Mouse (Mus musculus): ENCODE results near the gene Dbf4. TPM values are rescaled to one million over a fixed set of nuclear protein-coding genes. Genes with fewer than 3 reads are reported as not detected.

Dbf4 gene
- polyA plus RNA-seq (2012; rRNA removed), result 2.4 and 2.5 TPM in 2 replicates

DNA sequence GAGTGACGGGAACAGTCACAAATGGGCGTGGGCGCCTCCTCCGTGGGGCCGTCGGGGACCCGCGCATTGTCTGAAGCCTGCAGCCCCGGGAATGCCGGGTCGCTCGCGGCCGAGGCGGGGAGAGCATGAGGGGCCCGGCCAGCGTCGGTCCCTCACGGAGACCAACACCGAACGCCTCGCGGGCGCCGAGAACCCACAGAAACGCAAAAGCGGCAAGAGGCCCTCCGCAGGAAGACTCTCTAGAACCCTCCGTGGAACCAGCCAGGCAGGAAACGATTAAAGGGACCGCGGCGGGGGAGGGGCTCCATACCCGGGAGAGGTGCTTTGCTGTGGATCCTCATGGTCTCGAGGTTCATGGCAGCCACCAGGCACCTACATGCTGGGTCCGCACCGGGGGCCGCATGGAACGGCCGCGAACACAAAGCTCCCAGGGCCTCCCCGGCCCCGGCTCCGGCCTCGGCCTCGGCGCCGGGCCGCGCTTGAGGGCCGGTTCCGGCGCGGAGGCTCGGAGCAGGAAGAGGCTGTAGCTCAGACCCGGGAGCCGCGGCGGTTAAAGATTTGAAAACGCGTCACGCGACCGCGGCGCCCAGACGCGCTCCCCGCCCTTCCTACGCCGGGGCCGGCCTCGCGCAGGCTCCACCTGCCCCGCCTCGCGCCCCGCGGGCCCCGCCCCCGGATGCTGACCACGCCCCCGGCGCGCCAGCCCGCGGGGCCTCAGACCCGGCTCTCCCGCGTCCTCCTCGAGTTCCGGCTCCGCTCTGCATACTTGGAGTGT is at the start of gene Dbf4, which contains the start of gene Slc25a40:
Dbf4 (minus strand) TSS at position 560 of the 775 bp plus-strand sequence.
Slc25a40 (plus strand) TSS at position 694 of the 775 bp plus-strand sequence.
- peak within 1 kb of the TSS; percentile 83 for H3K4me3 ChIP-seq (ENCODE audit: insufficient read depth, low read length)
- H3K27ac ChIP-seq (ENCODE audit: insufficient read depth, low read length), result no peak within 1 kb of the TSS
- H3K4me1 ChIP-seq (ENCODE audit: control insufficient read depth, insufficient read depth, low read length), result no peaks in the 10 kb centered on the region
- 0 out of 2 replicates have a peak, but pooled peaks have one; percentile 26 for TF ChIP-seq POLR2A (IDR thresholded peaks at IDR 0.05; ENCODE audit: extremely low read depth, insufficient read depth, low read length)
- no peak for TF ChIP-seq CTCF (IDR thresholded peaks at IDR 0.05; ENCODE audit: extremely low read depth, insufficient read depth, low read length)

DNA sequence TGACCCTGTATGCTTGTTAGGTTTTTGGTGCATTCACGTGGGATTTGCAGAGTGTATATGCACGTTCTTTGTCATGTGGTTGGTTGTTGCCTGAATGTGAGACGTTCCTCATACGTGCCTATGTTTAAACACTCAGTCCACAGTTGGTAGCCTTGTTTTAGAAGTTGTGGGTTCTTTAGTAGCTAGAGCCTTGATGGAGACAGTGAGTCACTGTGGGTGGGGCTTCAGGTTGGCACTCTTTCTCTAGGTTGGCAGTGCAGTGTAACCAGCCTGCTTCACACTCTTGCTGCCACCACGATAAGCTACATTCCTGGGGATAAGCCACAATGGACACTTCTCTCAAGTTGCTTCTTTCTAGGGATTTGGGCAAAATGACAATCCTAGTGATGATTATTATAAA is 34.0 kb upstream of the Dbf4 start:
- Histone ChIP-seq H3K27ac (ENCODE audit: insufficient read depth, low read length) (no peak overlapping the region), H3K4me3 (ENCODE audit: insufficient read depth, low read length) (no peak overlapping the region), H3K4me1 (ENCODE audit: control insufficient read depth, insufficient read depth, low read length) (no peaks in the 10 kb centered on the region)
- no peak for TF ChIP-seq POLR2A (IDR thresholded peaks at IDR 0.05; ENCODE audit: extremely low read depth, insufficient read depth, low read length)
- no peak for TF ChIP-seq CTCF (IDR thresholded peaks at IDR 0.05; ENCODE audit: extremely low read depth, insufficient read depth, low read length)

DNA sequence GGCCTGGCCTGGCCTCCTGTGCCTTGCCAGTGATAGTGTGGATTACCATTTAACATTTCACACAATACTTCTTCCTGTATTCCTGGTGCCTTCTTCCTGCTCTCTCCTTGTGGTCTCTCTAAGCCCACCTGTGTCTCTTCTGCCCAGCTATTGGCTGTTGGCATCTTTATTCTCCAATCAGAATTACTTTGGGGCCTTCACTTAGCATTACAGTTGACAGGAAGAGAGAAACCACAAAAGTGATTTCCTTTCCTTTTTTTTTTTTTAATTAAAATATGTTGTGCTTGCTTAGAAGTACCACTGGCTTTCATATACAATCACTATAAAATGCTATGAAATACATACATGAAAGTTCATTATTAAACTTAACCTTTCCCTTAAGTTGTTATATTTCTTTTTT is 33.0 kb upstream of the Dbf4 start:
- no peak overlapping the region for H3K27ac ChIP-seq (ENCODE audit: insufficient read depth, low read length)
- TF ChIP-seq POLR2A (IDR thresholded peaks at IDR 0.05; ENCODE audit: extremely low read depth, insufficient read depth, low read length) (no peak), CTCF (IDR thresholded peaks at IDR 0.05; ENCODE audit: extremely low read depth, insufficient read depth, low read length) (no peak)

DNA sequence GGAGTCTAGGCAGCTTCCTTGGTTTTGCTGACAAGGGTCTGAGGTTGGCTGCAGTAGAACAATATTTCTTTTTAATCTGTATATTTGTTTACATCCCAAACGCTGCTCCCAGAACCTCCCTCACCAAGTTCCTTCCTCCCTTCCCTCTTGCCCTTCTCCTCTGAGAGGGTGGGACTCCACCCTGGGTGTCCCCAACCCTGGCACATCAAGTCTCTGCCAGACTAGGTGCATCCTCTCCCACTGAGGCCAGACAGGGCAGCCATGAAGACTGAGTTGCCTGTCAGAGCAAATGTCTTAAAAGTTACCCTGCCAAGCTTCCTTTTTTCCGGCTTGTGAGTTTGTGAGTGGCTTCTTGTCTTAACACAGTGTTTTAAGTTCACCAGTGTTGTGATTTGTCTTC is 16.6 kb upstream of the Dbf4 start:
- Histone ChIP-seq H3K4me1 (ENCODE audit: control insufficient read depth, insufficient read depth, low read length) (no peaks in the 10 kb centered on the region), H3K27ac (ENCODE audit: insufficient read depth, low read length) (no peak overlapping the region), H3K4me3 (ENCODE audit: insufficient read depth, low read length) (no peak overlapping the region)
- no peak for TF ChIP-seq POLR2A (IDR thresholded peaks at IDR 0.05; ENCODE audit: extremely low read depth, insufficient read depth, low read length)
- no peak for TF ChIP-seq CTCF (IDR thresholded peaks at IDR 0.05; ENCODE audit: extremely low read depth, insufficient read depth, low read length)

More for the DNA sequence above, 33.0 kb upstream of the Dbf4 start:
- Histone ChIP-seq H3K4me3 (ENCODE audit: insufficient read depth, low read length) (no peak overlapping the region), H3K4me1 (ENCODE audit: control insufficient read depth, insufficient read depth, low read length) (no peaks in the 10 kb centered on the region)

DNA sequence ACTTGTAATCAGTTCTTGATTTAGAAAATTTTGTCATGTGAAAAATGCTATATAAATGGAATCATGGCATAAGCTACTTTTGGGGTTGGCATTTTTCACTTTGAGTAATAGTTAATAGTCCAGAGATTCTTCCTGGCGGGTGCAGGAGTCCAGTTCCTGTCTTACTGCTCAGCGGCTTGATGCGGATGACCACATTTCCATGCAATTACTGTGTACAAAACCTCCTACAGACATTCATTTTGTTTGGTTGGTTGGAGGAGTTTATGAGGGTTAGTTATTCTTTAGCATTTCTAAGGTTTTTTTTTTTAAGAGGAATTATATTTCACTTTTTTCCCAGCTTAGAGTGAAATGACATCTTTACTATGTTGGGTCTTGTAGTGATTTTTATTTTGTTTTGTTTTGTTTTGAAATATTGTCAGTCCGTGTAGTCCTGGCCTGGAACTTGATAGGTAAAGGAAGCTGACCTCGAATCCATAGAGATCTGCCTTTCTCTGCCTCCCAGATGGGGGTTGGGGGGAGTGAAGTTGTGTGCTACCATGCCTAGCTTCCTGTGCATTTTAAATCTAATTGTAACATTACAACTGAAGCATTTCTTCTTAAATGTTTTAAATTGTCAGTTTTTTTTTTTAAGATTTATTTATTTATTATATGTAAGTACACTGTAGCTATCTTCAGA is 15.1 kb upstream of the Dbf4 start:
- Histone ChIP-seq H3K27ac (ENCODE audit: insufficient read depth, low read length) (no peak overlapping the region), H3K4me1 (ENCODE audit: control insufficient read depth, insufficient read depth, low read length) (no peaks in the 10 kb centered on the region), H3K4me3 (ENCODE audit: insufficient read depth, low read length) (no peak overlapping the region)
- TF ChIP-seq CTCF (IDR thresholded peaks at IDR 0.05; ENCODE audit: extremely low read depth, insufficient read depth, low read length) (no peak), POLR2A (IDR thresholded peaks at IDR 0.05; ENCODE audit: extremely low read depth, insufficient read depth, low read length) (no peak)

DNA sequence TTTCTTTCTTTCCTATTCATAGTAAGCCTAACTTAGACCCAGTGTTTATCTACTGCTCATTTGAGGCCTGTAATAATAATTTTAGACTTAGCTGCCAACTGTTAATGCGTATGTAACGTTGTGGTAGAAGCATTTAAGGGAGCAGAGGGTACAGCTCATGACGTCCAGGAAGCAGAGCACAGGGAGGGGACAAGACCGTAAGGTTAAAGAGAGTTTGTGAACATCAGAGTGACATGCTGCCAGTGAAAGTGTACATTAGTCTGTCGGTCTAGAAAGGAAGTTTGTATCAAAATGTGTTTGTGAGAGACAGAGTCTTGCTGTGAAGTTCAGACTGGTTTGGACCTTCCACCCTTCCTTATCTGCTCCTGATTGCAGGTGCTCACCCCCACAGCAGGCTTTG is 3.4 kb upstream of the Dbf4 start:
- no peaks in the 10 kb centered on the region for H3K4me1 ChIP-seq (ENCODE audit: control insufficient read depth, insufficient read depth, low read length)
- no peak overlapping the region for H3K4me3 ChIP-seq (ENCODE audit: insufficient read depth, low read length)
- no peak overlapping the region for H3K27ac ChIP-seq (ENCODE audit: insufficient read depth, low read length)
- TF ChIP-seq POLR2A (IDR thresholded peaks at IDR 0.05; ENCODE audit: extremely low read depth, insufficient read depth, low read length) (no peak), CTCF (IDR thresholded peaks at IDR 0.05; ENCODE audit: extremely low read depth, insufficient read depth, low read length) (no peak)

DNA sequence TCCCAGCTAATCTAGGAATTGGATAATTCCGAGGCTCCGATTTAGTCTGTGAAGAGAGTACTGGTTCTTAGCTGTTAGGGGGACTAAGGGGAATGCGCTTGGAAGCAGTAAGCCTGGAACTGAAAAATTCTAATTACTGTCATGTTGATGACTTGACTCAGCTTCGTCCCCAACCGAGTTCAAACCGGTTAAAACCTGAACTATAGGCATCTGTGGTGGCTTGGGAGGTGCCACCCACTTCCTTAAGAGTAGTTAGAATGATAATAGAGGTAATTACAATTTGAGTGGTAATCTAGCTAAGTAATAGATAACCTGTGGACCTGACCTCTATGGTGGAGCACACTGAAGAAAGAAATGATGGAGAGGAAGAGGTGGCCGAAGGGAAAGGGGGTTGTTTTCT is 1.6 kb upstream of the Dbf4 start:
- Histone ChIP-seq H3K4me1 (ENCODE audit: control insufficient read depth, insufficient read depth, low read length) (no peaks in the 10 kb centered on the region), H3K4me3 (ENCODE audit: insufficient read depth, low read length) (peak overlapping the region; percentile 1; the same call in 1 of the 2 replicates), H3K27ac (ENCODE audit: insufficient read depth, low read length) (no peak overlapping the region)
- no peak for TF ChIP-seq CTCF (IDR thresholded peaks at IDR 0.05; ENCODE audit: extremely low read depth, insufficient read depth, low read length)
- TF ChIP-seq POLR2A (IDR thresholded peaks at IDR 0.05; ENCODE audit: extremely low read depth, insufficient read depth, low read length), result no peak

DNA sequence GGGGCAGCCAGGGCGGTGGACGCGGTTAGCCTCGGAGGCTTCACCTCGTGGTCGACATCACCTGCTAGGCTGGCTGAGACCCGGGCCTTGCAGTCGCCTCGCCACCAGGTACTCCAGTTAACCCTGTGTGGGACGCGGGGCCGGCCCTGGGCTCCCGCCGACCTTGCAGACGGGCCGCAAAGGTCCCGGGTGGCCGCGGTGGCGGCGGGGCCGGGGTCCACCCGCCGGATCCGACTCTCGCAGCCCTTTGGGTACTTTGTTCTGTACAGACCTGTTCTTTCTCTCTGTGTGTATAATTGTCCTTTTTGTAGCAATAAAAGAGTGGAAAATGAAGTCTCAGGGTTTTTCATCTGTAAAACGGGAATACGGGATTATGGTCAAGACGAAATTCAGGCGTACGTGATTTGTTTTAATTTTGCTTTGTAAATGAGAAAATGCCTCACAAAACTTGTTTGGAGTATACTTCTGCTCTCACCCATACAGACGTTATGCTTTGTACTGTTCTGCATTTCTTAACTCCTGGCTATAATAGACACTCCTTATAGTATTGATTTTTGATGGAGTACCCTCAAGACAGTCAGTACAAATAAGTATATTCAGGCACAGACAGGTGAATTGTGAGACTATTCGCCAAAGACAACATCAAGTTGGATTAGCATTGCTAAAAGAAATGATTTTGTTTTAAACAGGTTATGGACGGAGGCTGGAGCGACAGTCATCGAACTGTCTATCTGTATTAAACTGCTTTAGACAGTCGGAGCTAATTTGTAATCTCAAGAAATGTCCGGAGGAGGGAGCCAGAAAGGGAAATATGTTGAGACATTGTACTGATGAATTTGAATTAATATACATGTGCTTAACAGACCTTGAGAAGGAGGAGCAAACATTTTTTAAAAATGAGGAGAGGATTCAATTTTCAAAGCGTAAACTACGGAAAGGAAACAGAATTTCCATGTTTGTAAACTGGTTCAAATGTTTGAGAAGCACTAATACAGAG is 714 bp upstream of the Dbf4 start:
- Histone ChIP-seq H3K27ac (ENCODE audit: insufficient read depth, low read length) (no peak overlapping the region), H3K4me3 (ENCODE audit: insufficient read depth, low read length) (peak overlapping the region; percentile 83), H3K4me1 (ENCODE audit: control insufficient read depth, insufficient read depth, low read length) (no peaks in the 10 kb centered on the region)
- no peak for TF ChIP-seq POLR2A (IDR thresholded peaks at IDR 0.05; ENCODE audit: extremely low read depth, insufficient read depth, low read length)
- no peak for TF ChIP-seq CTCF (IDR thresholded peaks at IDR 0.05; ENCODE audit: extremely low read depth, insufficient read depth, low read length)

DNA sequence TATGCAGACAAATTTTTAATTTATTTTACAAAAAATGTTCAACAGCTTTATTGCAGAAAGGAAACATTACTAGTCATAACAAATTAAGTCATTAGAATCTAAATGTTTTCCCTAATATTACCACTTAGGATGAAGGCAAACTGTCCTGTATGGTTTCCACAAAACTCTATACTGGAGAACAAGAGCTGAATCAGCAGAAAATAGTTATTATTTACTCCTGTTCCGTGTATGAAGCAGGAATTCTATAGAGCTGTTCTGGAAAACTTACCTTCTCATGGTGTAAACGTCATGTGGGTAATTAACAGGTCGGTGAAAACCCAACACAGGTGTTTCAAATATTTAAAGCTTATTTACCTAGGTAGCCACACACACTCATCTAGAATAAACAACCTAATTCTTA is 1.1 kb downstream of the Dbf4 start:
- TF ChIP-seq POLR2A (IDR thresholded peaks at IDR 0.05; ENCODE audit: extremely low read depth, insufficient read depth, low read length) (no peak), CTCF (IDR thresholded peaks at IDR 0.05; ENCODE audit: extremely low read depth, insufficient read depth, low read length) (no peak)
- no peak overlapping the region; the same call in 1 of the 2 replicates for H3K4me3 ChIP-seq (ENCODE audit: insufficient read depth, low read length)
- H3K4me1 ChIP-seq (ENCODE audit: control insufficient read depth, insufficient read depth, low read length), result no peaks in the 10 kb centered on the region
- no peak overlapping the region for H3K27ac ChIP-seq (ENCODE audit: insufficient read depth, low read length)

Measured in cortical plate, adult 2 months (tissue).